Mouse (Mus musculus) forebrain, embryonic 14.5 days (tissue): ENCODE measurements around the gene Pdx1. TPM values are rescaled to one million over a fixed set of nuclear protein-coding genes. Genes with fewer than 3 reads are reported as not detected.

Experiments
- ATAC-seq: fragments of 200-750 bp; cut with Nextera tagmentation; 2 replicates; pipeline ENCODE4 v1.8.0; 2017; ENCODE audit warnings: mild to moderate bottlenecking, moderate library complexity
- DNase-seq: peaks from one replicate; pipeline ENCODE4 v3.0.0-alpha.2; 2015; ENCODE audit warnings: low spot score
- H3K27ac ChIP-seq: fragments of 300-500 bp; sonication (generic); 2 replicates; pipeline ENCODE4 v1.5.1; 2014; ENCODE audit warnings: low read depth, mild to moderate bottlenecking, control low read depth, low read length, moderate library complexity
- H3K27me3 ChIP-seq: fragments of 300-500 bp; sonication (generic); replicated peaks from 2 replicates; pipeline ENCODE4 v1.6.1; 2014; ENCODE audit warnings: low read length, control low read depth, mixed read lengths; ENCODE audit not compliant: control insufficient read depth, insufficient read depth
- H3K36me3 ChIP-seq: fragments of 300-500 bp; sonication (generic); 2 replicates; pipeline ENCODE4 v1.6.1; 2014; ENCODE audit warnings: low read length, control low read depth; ENCODE audit not compliant: control insufficient read depth, insufficient read depth
- H3K4me1 ChIP-seq: fragments of 300-500 bp; sonication (generic); 2 replicates; pipeline ENCODE4 v1.6.1; 2014; ENCODE audit warnings: antibody characterized with exemption, low read length, control low read depth; ENCODE audit not compliant: control insufficient read depth, insufficient read depth
- H3K4me2 ChIP-seq: fragments of 300-500 bp; sonication (generic); 2 replicates; pipeline ENCODE4 v1.6.1; 2014; ENCODE audit warnings: mild to moderate bottlenecking, control low read depth, low read length
- H3K4me3 ChIP-seq: fragments of 300-500 bp; sonication (generic); 2 replicates; pipeline ENCODE4 v1.5.1; 2014; ENCODE audit warnings: low read depth, low read length, control low read depth
- H3K9ac ChIP-seq: fragments of 300-500 bp; sonication (generic); 2 replicates; pipeline ENCODE4 v1.6.1; 2014; ENCODE audit warnings: mild to moderate bottlenecking, low read length, control low read depth, moderate library complexity
- H3K9me3 ChIP-seq: fragments of 300-500 bp; sonication (generic); replicated peaks from 2 replicates; pipeline ENCODE4 v1.6.1; 2016; ENCODE audit warnings: low read length, control low read depth, mixed read lengths; ENCODE audit not compliant: control insufficient read depth
- WGBS: fragments of 180-500 bp; shearing (Covaris S2); extraction: QIAGEN DNeasy Blood & Tissue Kit; methylation state at CpG from one replicate; pipeline ENCODE4 v1.1.7; 2014; 5-methylcytosine and 5-hydroxymethylcytosine counted together
- polyA plus RNA-seq: library from polyadenylated mRNA; unstranded; fragments of >200 nt; fragmentation: Nextera tagmentation; extraction: Ambion mirVana; gene quantifications from 2 replicates; pipeline ENCODE4 v1.2.1, GENCODE M21; 2014

The Pdx1 gene
- polyA plus RNA-seq, 1 experiment from 2014 or later = not detected

DNA sequence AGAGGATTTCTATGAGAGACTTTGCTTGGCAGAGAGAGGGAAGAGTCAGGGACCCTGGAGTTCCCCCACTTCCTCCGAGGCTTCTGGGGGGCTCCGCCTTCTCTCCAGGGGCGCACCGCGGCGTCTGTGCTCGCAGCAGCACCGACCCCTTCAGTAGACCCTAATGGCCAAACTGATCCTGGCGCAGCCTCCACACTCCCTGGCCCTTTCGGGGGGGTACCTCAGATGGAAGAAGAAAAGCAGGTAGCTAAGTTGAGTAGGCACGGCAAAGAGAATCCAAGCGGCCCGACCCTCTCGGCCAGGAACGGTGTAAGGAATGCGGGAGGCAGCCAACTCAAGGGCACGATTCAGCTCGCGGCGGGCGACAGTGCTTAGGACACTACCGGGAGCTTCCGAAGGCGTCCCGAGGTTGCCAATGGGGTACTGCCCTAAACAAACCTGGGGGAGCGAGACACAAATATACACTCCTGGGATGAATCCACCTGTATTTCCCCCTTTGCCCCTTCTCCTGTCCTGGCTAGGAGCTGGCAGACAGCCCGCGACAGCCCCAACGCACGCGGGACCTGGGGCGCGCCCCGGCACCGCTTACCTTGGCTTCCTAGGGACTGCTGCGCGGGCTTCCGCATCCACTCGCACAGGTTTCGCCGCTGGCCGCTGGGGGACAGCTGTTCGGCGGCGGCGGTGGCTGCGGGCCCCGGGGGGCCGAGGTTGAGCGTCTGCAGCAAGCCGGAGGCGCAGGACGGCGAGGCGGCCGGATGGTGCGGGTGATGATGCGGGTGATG, 36.3 kb downstream of the Pdx1 start:
- Histone ChIP-seq H3K4me3 (no peak overlapping the region), H3K36me3 (no peaks in the 10 kb centered on the region), H3K9ac (no peak overlapping the region), H3K9me3 (no peaks in the 10 kb centered on the region), H3K27me3 (peaks cover 100% of the 10 kb centered on the region), H3K4me1 (no peaks in the 10 kb centered on the region), H3K27ac (no peak overlapping the region), H3K4me2 (no peak overlapping the region)
- WGBS = under 1% methylated on average over 58 of the region's 58 CpGs
- DNase-seq = no peak
- ATAC-seq = no peak

- no peaks in the 10 kb centered on the region for H3K36me3 ChIP-seq
- no peak within 1 kb of the TSS for H3K4me2 ChIP-seq
- H3K27me3 ChIP-seq = peaks cover 100% of the 10 kb centered on the region
- H3K27ac ChIP-seq = no peak within 1 kb of the TSS
- H3K9ac ChIP-seq = no peak within 1 kb of the TSS
- no peak within 1 kb of the TSS for H3K4me3 ChIP-seq
- no peaks in the 10 kb centered on the region for H3K4me1 ChIP-seq
- no peaks in the 10 kb centered on the region for H3K9me3 ChIP-seq
- DNase-seq (no peak), ATAC-seq (no peak)
- WGBS = under 1% methylated on average over 62 of the region's 63 CpGs
These were observed 37.1 kb downstream of the Pdx1 start, which contains the start of gene Cdx2 for GRCm38 (mm10) chr5:147306638-147307397. Gene Cdx2 (minus strand): TSS chr5:147307270.

GRCm38 (mm10) chr5:147307398-147307785, 37.6 kb downstream of the Pdx1 start:
- no peak overlapping the region for H3K4me3 ChIP-seq
- DNase-seq (no peak), ATAC-seq (no peak)
- H3K9ac ChIP-seq = no peak overlapping the region
- H3K36me3 ChIP-seq = no peaks in the 10 kb centered on the region
- no peak overlapping the region for H3K27ac ChIP-seq
- H3K4me1 ChIP-seq = no peaks in the 10 kb centered on the region
- H3K27me3 ChIP-seq = peaks cover 100% of the 10 kb centered on the region
- no peak overlapping the region for H3K4me2 ChIP-seq
- no peaks in the 10 kb centered on the region for H3K9me3 ChIP-seq
- 2% methylated on average over 12 of the region's 12 CpGs for WGBS

GRCm38 (mm10) chr5:147308451-147308850, 38.7 kb downstream of the Pdx1 start:
- Histone ChIP-seq H3K4me2 (no peak overlapping the region), H3K4me3 (no peak overlapping the region), H3K9me3 (no peaks in the 10 kb centered on the region), H3K36me3 (no peaks in the 10 kb centered on the region), H3K27ac (no peak overlapping the region), H3K27me3 (peaks cover 100% of the 10 kb centered on the region), H3K9ac (no peak overlapping the region), H3K4me1 (no peaks in the 10 kb centered on the region)
- ATAC-seq (no peak), DNase-seq (no peak)
- 5% methylated on average over 9 of the region's 9 CpGs for WGBS

DNA sequence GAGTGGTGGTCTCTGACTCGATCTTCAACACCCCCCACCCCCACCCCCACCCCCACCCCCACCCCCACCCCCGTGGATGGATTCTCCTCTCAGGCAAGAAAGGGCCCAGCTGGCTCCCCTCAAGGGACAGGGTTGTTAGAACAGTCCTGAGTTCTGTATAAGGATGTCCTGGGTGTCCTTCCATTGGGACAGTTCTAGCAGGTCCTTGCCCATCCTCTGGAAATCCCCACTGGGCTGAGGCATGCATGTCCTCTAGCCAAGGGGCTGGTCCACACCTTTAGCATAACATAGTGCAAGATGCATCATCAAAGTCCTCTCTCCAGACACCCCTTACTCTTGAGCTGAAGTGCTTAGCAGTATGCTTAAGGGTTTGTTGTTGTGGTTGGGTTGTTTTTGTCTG, 40.0 kb downstream of the Pdx1 start:
- Histone ChIP-seq H3K27me3 (peaks cover 100% of the 10 kb centered on the region), H3K4me1 (no peaks in the 10 kb centered on the region), H3K9me3 (no peaks in the 10 kb centered on the region), H3K4me2 (no peak overlapping the region), H3K4me3 (no peak overlapping the region), H3K27ac (no peak overlapping the region), H3K9ac (no peak overlapping the region), H3K36me3 (no peaks in the 10 kb centered on the region)
- DNase-seq (no peak), ATAC-seq (no peak)
- 10% methylated on average over 2 of the region's 2 CpGs for WGBS

DNA sequence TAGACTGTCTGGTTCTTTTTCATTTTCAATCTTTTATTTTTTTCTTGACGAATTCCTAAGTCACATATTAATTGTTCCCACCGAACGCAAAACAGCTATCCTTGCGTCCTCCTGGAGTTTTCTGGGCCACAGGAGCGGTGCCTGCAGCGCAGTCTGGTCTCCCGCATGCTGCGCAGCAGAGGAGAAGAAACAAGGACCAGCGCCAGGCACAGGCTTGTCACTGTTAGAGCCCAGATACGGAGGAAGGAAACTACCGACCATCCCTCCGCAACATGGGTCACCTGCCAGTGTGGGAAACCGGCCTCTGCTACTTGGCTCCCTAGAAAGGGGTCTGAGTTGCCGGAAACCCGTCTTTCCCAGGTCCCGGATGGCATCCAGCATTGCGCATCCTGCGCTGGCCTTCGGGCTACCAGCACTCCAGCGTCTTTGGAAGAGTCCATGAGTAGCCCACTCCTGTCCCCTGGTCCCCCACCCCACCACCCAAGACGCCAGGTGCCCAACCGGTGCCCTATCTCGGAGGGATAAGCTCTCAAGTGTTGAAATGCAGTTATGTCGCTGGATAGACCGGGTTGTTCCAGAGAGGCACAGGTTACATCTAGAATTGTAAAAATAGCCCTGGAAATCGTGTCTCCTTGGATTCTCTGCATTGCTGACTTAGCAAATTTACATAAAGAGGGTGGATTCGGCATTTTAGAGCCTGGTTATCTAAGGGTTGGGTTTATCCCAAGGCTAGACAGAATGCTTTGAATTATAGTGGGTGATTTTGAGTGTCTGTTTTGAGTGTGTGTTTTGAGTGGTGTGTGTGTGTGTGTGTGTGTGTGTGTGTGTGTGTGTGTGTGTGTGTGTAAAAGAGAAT, 43.3 kb downstream of the Pdx1 start:
- H3K4me3 ChIP-seq = no peak overlapping the region

DNA sequence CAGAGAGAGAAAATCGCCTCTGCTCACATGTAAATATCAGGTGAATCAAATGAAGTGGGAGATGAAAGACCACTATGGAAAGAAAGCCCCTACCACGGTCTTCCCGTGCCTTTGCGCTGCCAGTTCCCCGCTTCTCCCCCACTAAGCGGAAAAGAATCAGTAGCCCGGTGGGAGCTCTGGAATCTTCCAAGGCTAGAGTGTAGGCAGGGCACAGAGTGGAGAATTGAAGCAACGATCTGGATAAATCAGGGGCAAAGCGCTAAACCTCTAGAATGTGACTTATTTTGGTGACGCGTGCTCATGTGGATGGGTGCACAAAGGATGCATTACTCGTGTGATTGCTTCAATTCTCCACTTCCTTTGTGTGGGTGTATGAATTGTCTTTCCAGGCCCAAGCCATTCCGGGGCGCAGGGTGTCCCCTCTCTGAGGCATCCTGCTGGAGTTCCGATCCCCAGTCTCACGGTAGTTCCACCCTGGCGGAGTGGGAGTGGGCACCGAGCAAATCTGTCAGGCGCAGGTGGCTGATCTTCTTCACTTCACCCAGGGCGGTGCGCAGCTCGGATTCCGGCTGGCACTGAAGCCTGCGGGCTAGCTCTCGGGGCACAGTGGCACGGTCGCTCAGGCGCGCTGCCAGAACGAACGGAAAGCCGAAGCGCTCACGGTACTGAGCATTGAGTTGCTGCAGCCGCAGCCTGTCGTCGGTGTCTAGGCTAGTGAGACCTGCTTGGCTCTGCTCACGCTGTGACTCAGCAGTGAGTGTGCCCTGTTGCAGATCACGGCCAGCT, 45.1 kb downstream of the Pdx1 start:
- Histone ChIP-seq H3K9ac (no peak overlapping the region), H3K4me1 (no peaks in the 10 kb centered on the region), H3K4me3 (no peak overlapping the region), H3K27me3 (peaks cover 94% of the 10 kb centered on the region), H3K9me3 (no peaks in the 10 kb centered on the region), H3K36me3 (no peaks in the 10 kb centered on the region), H3K27ac (no peak overlapping the region), H3K4me2 (no peak overlapping the region)
- under 1% methylated on average over 39 of the region's 39 CpGs for WGBS
- no peak for DNase-seq
- ATAC-seq = no peak

More for the DNA sequence above, 43.3 kb downstream of the Pdx1 start:
- Histone ChIP-seq H3K4me1 (no peaks in the 10 kb centered on the region), H3K27ac (no peak overlapping the region), H3K4me2 (no peak overlapping the region), H3K36me3 (no peaks in the 10 kb centered on the region), H3K27me3 (peaks cover 100% of the 10 kb centered on the region), H3K9ac (no peak overlapping the region), H3K9me3 (no peaks in the 10 kb centered on the region)
- no peak for DNase-seq
- no peak for ATAC-seq
- WGBS = under 1% methylated on average over 27 of the region's 27 CpGs

DNA sequence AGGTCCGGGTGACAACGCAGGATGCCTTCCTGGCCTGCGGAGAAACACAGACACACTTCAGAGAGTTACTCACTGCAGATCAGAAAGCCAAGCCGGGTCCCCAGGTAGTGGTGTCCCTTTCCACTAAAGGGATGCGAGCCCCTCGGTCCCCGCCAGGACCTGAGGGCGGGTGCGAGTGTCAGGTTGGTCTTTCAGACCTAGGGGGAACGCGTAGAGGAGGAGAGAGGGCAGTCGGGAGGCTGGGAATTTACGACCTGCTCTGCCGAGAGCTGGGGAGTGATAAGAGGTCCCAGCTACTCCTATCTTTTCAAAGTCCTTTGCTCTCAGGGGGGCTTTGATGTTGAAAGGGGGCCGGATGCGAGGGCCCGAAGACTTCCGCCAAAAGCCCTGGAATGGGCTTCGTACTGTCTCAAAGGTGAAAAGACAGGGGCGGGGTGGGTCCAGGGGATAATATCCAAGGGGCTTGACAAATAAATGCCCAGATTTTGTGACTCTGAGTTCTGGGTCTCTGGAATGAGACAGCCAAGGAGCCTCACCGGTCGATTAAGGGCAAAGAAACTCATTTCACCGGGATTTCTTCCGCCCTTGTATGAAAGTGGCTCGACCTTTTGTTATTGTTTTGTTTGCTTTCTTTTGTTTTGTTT, 45.8 kb downstream of the Pdx1 start:
- 1% methylated on average over 25 of the region's 25 CpGs for WGBS
- H3K9ac ChIP-seq = no peak overlapping the region
- ATAC-seq = no peak
- DNase-seq = no peak
- no peak overlapping the region for H3K27ac ChIP-seq
- H3K9me3 ChIP-seq = no peaks in the 10 kb centered on the region
- peaks cover 90% of the 10 kb centered on the region for H3K27me3 ChIP-seq
- H3K36me3 ChIP-seq = no peaks in the 10 kb centered on the region
- no peak overlapping the region for H3K4me3 ChIP-seq
- no peak overlapping the region for H3K4me2 ChIP-seq
- no peaks in the 10 kb centered on the region for H3K4me1 ChIP-seq
